Mouse (Mus musculus): Measurements from ENCODE around the gene B3gnt2.

DNA sequence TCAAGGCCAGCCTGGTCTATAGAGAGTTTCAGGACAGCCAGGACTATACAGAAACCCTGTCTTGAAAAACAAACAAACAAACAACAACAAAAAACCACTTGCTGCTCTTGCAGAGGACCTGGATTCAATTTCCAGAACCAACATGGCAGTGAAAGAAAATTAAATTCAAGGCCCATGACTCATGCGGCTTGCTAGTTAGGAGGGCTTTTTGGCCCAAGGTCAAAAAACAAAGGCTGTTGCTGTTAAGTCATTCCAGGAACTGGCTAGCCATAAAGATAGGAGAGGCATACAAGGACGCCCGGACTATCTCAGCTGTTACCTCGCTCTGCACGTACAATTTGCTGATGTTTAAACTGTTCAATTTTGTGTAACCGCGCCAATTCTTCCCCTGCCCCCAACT lies 142.7 kb downstream of the B3gnt2 start:
- no peak for TF ChIP-seq POLR2A (IDR thresholded peaks at IDR 0.05; ENCODE audit: control insufficient read depth, extremely low read depth, insufficient read depth, low read length, poor library complexity)
- no peak for TF ChIP-seq CTCF (IDR thresholded peaks at IDR 0.05; ENCODE audit: borderline replicate concordance, control insufficient read depth, extremely low read depth, insufficient read depth, low read length, poor library complexity)

All from thymus, adult 2 months (tissue).